Mouse (Mus musculus): ENCODE results near the gene Hdgf.

- TF ChIP-seq POLR2A (IDR thresholded peaks at IDR 0.05; ENCODE audit: borderline replicate concordance, extremely low read depth, low read depth, low read length) (no peak), CTCF (IDR thresholded peaks at IDR 0.05; ENCODE audit: insufficient read depth, low read length) (no peak)
Measured at GRCm38 (mm10) chr3:87959371-87959770, 53.2 kb downstream of the Hdgf start.
